Mouse (Mus musculus) kidney, adult 2 months (tissue): ENCODE measurements around the gene Mtln.

ENCODE experiments used
- CTCF ChIP-seq: fragments of 200-500 bp; conservative IDR thresholded peaks from 2 replicates; pipeline ENCODE4 v1.5.1; 2011; ENCODE audit warnings: low read depth, mild to moderate bottlenecking, control low read depth, low read length, moderate library complexity, mixed read lengths; ENCODE audit not compliant: insufficient read depth, insufficient read length
- POLR2A ChIP-seq: fragments of 200-500 bp; IDR thresholded peaks from one replicate; pipeline ENCODE4 v1.6.1; 2011; ENCODE audit warnings: low read depth, low read length, control low read depth

DNA sequence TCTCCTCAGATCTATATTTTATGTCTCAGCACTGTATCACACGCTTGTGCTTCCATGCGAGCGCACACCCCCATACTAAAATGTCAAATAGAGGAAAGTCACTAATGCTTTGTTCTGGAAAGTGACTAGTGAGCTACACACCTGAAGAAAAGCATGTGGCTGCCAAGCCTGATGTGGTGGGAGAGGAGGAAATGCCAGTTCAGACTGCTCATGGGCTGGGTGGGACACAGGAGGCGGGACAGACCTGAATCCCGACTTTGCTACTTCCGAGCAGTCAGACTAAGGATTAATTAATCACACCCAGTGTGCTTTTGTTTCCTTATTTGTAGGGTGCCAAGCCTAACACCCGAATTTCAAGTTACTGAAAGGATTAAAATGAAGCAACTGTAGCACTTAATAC is 44.0 kb downstream of the Mtln start:
- TF ChIP-seq CTCF (no peak), POLR2A (no peak)
